Mouse (Mus musculus) heart, adult 11 months (tissue): ENCODE results near the gene Kti12.
A peak's percentile ranks its signal among the peaks of the same experiment; 100 is the strongest.

Experiments
- DNase-seq: peaks from one replicate; pipeline ENCODE4 v3.0.0; 2022

Gene Kti12

DNA sequence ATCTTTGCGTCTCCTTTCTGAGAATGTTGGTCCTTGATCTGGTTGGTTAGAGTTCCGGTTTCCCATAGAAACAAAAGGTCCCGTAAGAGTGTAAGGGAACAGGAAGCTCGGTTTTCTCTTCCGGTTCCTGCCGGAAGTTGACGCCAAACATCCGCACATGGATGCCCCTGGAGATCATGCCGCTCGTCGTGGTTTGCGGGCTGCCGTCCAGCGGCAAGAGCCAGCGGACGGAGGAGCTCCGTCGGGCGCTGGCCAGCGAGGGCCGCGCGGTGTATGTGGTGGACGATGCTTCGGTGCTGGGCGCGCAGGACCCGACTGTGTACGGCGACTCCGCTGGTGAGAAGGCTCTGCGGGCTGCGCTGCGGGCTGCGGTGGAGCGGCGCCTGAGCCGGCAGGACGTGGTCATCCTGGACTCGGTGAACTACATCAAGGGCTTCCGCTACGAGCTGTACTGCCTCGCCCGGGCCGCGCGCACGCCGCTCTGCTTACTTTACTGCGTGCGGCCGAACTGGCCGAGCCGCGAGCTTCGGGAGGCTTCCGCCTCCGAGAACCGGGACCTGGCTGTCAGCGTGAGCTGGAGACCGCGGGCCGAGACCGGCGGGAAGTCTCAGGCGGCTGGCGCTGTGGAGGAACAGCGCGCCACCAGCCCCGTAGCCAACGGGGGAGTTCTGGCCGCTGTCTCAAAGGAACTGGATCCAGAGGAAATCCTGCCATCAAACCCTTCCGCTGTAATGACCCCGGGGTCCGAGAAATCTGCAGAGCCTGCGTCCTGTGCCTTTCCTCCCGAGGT, at the start of gene Kti12:
Kti12 (plus strand) TSS at position 71 of the 790 bp plus-strand sequence.
- DNase-seq = peak; percentile 99

DNA sequence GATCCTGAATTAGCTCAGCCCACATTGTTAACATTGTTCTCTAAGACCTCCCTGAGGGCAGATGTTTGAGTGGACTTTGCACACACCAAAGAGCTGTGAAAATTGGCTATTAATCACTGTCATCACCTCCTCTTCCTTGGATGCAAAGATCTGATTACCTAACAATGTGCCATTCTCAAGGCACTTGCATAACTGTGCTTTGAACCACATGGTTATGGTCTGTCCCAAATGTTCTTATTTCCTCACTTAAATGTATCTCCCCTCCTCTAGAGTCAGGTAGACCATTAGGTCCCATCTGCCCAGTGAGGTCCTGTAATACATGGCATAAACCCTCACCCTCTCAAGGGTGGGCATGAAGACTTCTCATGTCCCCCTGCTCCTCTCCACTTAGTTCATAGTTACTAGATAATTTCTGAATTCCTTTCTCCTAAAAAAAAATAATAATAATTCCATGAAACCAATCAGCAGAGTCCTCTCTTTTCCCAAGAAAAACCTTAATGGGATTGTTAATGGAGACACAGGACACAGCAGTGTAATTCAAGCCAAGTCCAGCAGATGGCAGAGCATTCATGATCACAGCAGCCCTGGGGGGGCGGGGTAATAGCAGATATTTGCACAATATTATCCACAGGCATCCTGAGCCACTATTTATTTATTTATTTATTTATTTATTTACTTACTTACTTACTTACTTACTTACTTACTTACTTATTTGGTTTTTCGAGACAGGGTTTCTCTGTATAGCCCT, 49.3 kb upstream of the Kti12 start:
- peak; percentile 95 for DNase-seq

DNA sequence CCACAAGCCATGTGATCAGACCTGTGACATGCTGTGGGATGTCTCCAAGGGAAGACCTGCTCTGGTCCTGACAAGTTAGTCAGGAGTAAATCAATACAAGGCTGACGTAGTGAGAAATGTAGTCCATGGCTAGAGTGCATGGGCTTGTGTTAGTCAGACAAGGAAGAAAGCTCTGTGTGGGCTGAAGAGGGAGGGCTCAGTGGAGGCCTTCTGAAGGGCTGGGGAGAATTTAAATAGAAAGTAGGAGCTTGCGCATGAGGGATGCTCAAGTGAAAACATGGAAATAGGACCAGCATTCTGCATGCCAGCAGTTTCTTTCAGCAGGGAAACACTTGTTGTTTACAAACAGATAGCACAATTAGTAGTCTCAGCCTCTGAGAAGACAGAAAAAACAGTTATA, 44.0 kb upstream of the Kti12 start:
- DNase-seq = peak; percentile 44

DNA sequence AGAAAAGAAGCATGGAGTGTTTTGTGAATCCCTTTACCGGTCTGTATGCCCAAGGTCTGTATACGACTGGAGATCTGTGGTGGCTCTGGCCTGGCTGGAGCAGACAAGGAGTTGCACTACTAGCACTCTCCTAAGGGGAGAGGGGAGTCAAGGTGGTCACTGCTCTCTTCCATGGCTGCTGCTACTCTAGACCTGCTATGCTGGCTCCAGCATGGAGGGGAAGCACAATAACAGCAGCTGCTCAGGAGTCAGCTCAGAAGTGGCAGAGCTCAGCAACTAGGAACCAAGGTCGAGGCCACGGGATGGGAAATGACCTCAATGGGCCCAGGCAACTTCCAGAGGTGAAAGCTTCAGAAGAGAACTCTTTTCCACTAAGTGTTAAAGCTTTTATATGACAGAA, 36.4 kb upstream of the Kti12 start:
- DNase-seq = peak; percentile 59

DNA sequence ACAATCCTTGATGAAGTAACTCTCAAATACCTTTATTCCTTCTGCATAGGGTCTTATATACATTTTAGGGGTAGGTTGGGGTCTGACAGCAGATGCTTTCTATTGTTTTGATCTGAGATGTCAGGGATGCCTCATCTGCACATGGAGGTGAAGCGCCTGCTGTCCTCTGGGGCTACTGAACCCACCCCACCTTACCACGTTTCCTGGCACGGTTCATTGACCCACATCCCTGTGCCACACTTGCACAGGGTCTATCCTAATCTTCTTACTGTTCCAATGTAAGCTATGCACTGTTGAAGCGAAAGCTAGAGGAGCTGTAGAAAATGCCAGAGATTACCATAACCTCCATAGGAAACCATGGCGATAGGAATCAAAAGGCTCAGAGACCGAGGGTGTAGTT, 36.0 kb upstream of the Kti12 start:
- DNase-seq = no peak

DNA sequence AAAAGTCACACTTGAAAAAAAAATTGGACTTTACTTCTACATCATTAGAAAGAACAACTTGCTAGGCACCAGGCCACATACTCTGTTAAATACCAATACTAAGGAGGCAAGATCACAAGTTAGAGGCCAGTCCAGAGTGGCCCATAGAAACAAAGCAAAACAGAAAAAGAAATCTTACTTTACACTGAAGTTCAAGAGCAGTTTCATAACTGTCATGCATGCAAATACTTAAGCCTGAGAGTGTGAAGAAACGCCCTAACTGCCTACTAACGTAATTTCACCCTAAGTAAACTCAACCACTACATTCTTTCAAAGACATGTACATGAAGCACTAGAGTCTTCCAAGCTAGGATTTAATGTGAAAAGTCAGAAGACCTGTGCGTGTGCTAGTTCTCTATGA, 21.9 kb upstream of the Kti12 start:
- DNase-seq = no peak

DNA sequence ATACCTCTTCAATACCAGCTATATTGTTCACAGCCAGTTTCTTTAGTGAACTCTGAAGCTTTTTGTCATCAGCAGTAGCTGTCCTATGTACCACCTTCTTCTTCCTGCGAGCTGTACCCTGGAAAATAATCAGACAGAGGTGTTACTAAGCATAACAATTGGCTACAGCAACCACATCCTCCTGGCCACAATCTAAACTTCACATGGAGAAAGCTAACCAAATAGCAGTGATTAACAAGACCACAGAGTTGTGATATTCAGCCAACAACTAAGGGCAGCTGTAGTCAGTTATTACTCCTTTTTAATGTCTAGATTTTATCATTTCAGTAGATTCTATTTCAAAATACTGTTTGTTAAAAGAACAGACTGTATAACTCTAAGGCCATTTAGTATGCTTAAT, 21.5 kb upstream of the Kti12 start:
- no peak for DNase-seq

DNA sequence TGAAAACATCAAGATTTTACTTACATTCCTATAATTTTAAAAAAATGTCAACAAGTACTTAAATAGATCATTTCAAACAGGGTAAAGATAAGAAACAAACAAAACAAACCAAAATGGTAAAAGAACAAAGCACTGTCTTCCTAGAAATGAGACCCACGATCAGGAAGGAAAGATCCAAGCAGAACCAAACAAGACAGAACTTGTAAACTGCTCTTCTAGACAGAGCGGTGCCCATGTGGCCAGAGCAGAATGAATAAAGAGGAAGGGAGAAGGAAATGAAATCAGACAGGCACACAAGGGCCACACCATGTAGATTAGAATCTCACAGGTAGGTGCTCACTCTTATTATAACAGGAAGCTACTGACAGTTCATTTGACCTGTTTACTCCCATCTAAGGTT, 20.9 kb upstream of the Kti12 start:
- DNase-seq = peak; percentile 56

DNA sequence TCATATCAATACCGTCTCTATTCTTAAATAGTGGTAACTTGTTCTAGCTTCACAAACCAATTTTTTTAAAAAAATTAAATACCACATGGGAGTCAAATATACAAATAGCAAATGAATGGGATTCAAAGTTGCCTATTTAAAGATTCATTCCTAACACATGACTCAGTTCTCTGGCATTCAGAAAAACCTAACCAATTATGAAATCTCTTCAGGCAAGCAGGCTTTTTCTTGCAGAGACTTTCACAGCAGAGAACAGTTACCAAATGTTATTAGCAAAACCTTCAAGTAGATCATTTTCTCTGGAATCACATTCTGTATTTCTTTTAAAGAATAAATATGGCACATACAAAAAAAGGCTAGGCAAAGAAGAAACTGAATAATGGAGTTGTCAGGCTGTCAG, 16.9 kb upstream of the Kti12 start:
- DNase-seq = no peak

DNA sequence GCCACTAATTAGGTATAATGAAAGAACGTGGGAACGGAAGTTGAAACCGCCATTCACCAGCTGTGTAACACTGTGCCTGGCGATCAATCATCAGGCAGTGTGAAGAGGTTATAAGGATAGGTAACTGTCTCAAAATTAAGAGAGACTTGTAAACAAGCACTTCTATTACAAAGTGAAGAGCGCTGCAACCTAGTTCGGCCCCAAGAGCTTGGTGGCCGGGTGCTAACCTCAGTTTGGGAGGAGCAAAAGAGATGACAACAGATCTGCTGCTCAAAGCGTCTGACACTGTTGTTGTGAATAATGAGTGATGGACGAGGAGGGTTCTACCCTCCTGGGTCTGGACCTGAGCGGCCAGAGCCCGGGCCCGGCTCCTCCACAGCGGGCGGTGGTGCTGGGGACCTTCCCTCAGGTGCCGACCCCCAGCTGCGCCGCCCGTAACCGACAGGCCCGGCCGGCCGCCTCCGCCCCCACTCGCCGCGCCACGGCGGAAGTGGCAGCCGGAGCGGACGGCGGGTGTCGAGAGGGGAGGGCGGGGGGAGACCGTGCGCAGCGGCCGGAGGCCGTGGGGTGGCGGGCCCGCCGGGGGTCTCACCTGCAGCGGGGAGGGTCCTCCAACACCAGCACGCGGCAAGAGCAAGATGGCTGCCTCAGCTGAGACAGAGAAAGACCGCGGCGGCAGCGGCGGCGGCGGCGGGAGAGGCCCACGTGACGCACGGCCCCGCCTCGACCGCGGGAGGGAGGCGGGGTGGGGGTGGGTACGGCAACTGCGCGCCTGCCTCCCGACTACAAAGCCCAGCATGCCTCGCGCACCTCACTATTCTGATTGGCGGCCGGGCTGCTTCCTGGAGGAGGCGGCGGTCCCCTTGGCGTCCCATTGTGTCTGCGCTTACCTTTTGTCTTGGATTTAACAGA, 14.4 kb upstream of the Kti12 start, which contains the start of gene Btf3l4:
Btf3l4 (minus strand) TSS at position 699 of the 912 bp plus-strand sequence.
- DNase-seq = peak; percentile 99

DNA sequence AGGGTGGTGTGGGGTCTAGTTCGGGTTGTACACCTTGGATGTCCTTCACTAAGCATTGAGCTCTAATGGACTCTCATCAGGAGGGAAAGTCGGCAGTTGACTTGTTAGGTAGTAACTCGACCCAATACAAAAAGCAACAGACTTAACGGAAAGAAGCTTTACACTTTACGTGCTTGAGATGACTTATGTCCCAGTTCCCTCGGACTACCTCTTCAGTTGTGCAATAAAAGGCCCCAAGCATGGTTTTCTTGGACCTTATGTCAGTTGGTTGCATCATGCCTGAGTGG, 13.8 kb upstream of the Kti12 start:
- no peak for DNase-seq

DNA sequence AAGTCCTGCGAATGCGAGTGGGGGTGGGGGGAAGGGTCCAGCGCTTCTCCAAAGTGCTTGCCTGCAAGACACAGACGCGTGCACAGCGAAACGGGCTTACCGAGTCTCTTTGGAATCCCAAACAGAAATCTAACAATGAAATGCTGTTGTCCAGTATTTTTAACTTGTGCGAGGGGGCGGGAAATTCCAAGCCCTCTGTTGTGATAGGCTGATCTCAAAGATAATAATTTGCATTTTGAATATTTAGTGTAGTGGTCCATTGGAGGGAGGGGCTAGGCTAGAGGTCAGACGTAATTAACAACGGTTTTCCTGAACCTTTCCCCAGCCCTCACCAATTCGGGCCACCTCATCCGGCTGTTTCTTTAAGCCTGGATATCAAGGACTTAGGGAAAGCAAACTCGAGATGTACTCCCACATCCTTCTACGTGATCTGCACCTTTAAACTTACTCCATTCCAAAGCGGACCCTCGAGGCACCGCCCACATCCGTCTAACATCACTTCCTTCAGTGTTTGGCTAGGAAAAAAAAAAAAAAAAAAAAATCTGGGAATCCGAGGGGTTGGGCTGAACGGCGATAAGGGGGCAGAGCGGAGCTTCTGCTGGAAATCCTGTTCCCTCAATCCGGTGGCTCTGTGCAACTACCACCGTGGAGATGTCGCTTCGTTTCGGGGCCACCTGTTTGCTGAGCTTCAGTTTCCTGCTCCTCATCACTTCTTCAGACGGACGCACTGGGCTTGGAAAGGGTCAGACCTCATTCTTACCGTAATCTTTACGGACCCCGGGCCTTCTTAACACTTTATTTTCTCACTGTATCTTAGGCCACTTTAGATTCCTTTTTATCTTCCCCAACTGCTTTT, 13.2 kb upstream of the Kti12 start, which contains the start of gene Txndc12:
Txndc12 (plus strand) TSS at position 487 of the 856 bp plus-strand sequence.
- peak; percentile 99 for DNase-seq

DNA sequence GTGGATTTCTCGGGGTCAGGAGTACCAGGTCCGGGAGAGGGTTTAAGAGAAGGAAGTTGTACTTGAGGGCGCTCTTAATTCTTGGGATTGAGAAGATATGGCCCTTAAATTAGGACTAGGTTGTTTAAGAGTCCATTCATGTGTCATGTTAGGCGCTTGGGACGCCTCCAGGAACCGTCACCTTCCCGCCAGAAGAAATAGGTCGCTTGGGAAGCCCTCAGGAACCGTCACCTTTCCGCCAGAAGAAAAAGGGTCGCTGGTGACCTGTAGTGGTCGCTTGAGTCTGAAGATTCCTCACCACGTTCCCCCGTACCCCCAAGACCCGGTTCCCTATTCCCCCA, 12.6 kb upstream of the Kti12 start:
- DNase-seq = peak; percentile 92

DNA sequence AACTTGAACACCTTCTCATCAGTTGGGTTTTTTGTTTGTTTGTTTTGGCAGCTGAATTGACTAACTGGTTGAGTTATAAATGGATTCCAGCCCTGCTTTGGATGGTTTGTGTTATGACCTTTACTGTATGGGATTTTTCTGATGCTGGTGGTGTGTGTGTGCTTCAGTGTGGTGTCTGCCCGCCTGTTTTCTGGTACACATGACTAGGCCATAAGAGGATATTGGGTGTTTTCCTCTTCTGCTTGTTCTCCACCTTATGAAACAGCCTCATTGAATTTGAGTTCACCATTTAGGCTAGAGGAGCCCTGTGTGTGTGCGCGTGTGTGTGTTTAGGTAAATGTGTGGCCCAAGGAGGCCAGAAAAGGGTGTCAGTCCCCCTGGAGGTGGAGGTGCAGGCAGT, 12.1 kb upstream of the Kti12 start:
- DNase-seq = peak; percentile 67

DNA sequence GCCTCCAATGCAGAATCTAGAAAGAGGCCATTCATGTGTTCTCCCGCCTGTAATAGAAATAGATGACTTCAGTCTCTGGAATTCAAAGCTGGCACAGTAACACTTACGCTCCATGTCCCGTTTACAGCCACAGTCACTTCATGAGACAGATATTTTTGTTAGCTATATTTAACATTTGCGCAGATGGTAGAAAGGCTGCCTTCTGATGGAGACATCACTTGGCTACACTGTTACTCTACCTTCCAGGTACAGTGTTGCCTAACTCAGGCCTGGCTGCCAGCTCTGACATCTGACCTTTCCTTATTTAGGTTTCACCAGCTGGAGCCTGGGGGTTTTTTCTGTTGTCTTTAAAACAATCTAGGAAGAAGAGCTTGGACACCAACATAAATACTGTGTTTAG, 9.6 kb upstream of the Kti12 start:
- peak; percentile 92 for DNase-seq

DNA sequence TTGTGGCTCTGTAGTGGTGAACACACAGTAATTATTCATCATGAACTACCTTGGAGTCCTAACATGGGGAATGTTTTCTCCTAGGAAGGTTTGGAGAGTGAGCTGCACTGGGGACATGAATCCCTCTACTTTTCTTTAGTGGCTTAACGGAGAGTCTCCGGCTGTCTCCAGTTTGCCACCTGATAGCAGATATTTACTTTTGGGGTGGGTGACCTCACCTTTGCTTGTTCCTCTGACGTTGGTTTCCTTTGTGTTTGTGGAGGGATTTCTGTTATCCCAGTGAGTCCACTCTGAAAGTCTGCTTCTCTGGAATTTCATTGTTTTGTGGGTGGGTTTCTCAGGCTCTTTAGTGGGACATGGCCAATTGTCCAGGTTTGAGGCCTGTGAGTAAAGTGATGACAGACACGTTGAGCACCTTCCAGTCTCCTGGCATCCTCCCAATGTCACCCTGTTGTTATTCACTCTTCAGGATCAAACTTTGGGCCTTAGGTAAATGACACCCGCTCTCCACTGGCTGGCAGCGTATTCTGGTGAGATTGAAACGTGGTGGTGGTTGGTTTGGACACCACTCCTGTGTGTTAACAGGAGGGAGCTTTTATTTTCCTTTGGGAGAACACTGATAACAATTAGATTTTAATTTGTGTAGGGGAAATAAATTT, 5.5 kb upstream of the Kti12 start:
- DNase-seq = no peak

DNA sequence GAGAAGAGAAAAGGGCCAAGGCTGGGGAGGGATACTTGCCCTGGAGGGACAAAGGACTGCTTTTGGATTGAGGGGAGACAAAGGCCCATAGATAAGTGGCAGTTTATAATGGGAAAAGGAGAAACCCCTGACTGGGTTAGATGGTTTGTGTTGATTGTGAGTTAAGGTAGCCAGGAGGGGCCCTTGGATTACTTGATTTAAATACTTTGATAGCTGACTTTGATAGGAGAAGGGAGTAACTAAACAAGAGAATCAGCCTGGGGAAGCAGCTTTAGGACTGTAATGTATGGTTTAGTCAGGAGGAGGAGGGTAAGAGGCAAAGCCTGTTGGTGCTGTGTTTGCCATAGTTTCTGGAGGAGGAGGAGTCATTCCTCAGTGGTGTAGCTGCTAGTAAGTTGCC, 4.2 kb upstream of the Kti12 start:
- DNase-seq = peak; percentile 70

DNA sequence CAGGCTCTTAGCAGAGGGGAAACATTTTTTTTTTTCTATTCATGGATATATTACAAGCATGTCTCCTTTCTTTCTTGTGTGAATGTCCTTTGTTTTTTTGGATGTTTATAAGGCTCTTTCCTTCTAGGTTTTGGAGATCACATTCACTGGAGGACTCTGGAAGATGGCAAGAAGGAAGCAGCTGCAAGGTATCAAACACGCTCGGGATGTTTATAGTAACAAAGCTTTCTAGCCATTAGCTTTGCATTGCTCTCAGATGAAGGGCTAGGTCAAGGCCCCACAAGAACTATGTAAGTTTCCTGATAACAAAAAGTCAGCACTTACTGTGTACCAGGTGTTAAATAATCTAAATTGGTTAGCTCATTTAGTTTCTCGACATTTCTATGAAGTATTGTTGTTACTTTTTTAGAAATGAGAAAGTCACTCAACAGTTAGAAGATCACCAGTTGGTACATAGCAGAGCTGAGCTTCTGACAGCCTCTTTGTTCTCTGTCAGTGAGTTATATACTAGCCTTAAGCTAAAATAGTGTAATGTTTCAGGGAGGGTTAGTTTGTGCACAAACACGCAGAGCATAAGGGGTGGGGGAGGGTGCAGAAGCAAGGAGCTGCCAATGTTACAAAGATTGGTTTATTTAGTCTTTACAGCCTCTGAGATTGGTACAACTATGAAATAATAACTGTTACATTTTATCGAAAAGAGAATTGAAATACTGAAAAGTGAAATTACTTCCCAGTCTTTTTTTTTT, 1.6 kb upstream of the Kti12 start:
- DNase-seq = peak; percentile 55

DNA sequence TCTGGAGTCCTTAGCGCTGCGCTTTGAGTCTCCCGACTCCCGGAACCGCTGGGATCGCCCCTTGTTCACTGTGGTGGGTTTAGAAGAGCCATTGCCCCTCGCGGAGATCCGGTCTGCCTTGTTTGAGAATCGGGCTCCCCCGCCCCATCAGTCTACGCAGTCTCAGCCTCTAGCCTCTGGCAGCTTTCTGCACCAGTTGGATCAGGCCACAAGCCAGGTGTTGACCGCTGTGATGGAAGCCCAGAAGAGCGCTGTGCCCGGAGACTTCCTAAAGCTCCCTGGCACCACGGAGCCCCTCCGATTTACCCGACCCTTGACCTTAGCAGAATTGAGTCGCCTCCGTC, 892 bp downstream of the Kti12 start, which contains the start of gene A730015C16Rik:
A730015C16Rik (minus strand) TSS at position 115 of the 344 bp plus-strand sequence.
- no peak for DNase-seq

DNA sequence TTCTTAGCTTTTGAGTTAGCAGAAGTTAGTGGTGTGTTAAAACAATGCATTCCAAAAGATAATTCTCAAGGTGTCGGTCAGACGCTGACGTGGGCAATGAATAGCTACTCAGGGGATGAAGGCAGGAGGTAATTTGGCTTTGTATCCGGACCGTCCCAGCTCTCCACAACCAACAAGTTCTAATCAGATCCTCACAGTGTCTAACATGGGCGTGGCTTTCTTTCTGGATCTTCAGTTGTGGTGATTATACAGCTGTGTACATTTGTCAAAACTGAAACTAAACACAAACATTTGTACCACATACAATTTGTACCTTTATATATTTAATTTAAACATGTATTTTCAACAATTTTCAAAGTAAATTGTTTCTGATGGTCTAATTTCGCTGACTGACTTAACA, 19.2 kb downstream of the Kti12 start:
- DNase-seq = peak; percentile 23

DNA sequence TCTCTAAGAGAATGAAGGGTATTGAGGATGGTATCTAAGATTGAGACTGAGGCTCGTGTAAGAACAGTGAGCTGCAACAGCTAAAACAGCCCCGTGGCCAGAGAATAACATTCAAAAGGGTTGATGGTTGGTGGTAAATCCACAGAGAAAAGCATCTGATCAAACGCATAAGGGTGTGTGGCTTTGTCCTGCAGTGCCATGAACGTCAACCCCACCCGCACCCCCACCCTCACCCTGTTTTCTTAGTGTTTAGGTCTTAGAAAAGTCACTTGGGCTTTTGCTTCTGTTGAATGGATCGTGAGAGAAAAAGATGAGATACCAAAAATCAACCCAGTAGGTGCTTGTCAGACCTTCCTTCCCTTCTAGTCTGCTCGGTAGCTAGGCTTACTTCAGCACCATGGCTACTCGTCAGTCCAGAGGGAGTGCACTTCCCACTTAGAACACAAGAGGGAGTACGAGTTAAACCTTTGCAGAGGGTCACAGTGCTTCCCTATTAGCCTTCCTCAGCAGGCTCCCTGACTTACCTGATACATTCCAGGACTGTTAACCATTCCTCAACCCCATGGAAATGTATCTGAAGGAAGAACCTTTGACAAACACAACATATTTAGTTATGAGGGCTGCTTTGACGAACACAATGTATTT, 22.3 kb downstream of the Kti12 start:
- peak; percentile 91 for DNase-seq
